Mouse (Mus musculus): ENCODE measurements around the gene Gramd2.
A peak's percentile ranks its signal among the peaks of the same experiment; 100 is the strongest.

Gene Gramd2

GRCm38 (mm10) chr9:59679678-59680533, at the start of gene Gramd2:
Gene Gramd2, plus strand, starts transcription at chr9:59680144.
- peak; percentile 85 for DNase-seq

GRCm38 (mm10) chr9:59638372-59638771, 41.6 kb upstream of the Gramd2 start:
- DNase-seq, result no peak

- DNase-seq, result no peak
Observed at GRCm38 (mm10) chr9:59639936-59640335, 40.0 kb upstream of the Gramd2 start.

GRCm38 (mm10) chr9:59641320-59641719, 38.6 kb upstream of the Gramd2 start:
- DNase-seq, result no peak

- no peak for DNase-seq
Observed at GRCm38 (mm10) chr9:59649911-59650310, 30.0 kb upstream of the Gramd2 start.

GRCm38 (mm10) chr9:59653371-59653770, 26.6 kb upstream of the Gramd2 start:
- DNase-seq, result peak; percentile 70

GRCm38 (mm10) chr9:59654450-59654983, 25.4 kb upstream of the Gramd2 start:
- DNase-seq, result no peak

GRCm38 (mm10) chr9:59655958-59656634, 23.8 kb upstream of the Gramd2 start, which contains the start of gene Pkm:
Gene Pkm, plus strand, starts transcription at chr9:59656368.
- peak; percentile 91 for DNase-seq

- DNase-seq, result peak; percentile 82
Observed at GRCm38 (mm10) chr9:59656635-59657617, 23.0 kb upstream of the Gramd2 start.

- DNase-seq, result no peak
Observed at GRCm38 (mm10) chr9:59658146-59658545, 21.8 kb upstream of the Gramd2 start.

GRCm38 (mm10) chr9:59659036-59660026, 20.6 kb upstream of the Gramd2 start:
- peak; percentile 88 for DNase-seq

- no peak for DNase-seq
Observed at GRCm38 (mm10) chr9:59660421-59660820, 19.5 kb upstream of the Gramd2 start.

GRCm38 (mm10) chr9:59661298-59661975, 18.5 kb upstream of the Gramd2 start:
- DNase-seq, result peak; percentile 72

GRCm38 (mm10) chr9:59663226-59663625, 16.7 kb upstream of the Gramd2 start:
- DNase-seq, result no peak

- no peak for DNase-seq
Observed at GRCm38 (mm10) chr9:59663957-59664356, 16.0 kb upstream of the Gramd2 start.

- DNase-seq, result no peak
Observed at GRCm38 (mm10) chr9:59664664-59665256, 15.2 kb upstream of the Gramd2 start.

GRCm38 (mm10) chr9:59666016-59666415, 13.9 kb upstream of the Gramd2 start:
- no peak for DNase-seq

- DNase-seq, result no peak
Observed at GRCm38 (mm10) chr9:59666813-59667212, 13.1 kb upstream of the Gramd2 start.

GRCm38 (mm10) chr9:59667250-59667649, 12.7 kb upstream of the Gramd2 start:
- DNase-seq, result no peak

- DNase-seq, result no peak
Observed at GRCm38 (mm10) chr9:59667904-59668303, 12.0 kb upstream of the Gramd2 start.
